Mouse (Mus musculus) small intestine, adult 2 months (tissue): Measurements from ENCODE around the gene Agbl4.

Experiments used
- CTCF ChIP-seq: fragments of 200-500 bp; IDR thresholded peaks from 2 replicates; pipeline ENCODE4 v1.5.1; 2012; ENCODE audit warnings: low read depth, mild to moderate bottlenecking, control low read depth, inconsistent platforms, low read length, moderate library complexity, mixed read lengths; ENCODE audit not compliant: insufficient replicate concordance, insufficient read length; ENCODE audit errors: extremely low read depth
- POLR2A ChIP-seq: fragments of 200-500 bp; IDR thresholded peaks from 2 replicates; pipeline ENCODE4 v1.6.1; 2012; ENCODE audit warnings: low read depth, mild to moderate bottlenecking, control low read depth, inconsistent platforms, low read length, moderate library complexity

DNA sequence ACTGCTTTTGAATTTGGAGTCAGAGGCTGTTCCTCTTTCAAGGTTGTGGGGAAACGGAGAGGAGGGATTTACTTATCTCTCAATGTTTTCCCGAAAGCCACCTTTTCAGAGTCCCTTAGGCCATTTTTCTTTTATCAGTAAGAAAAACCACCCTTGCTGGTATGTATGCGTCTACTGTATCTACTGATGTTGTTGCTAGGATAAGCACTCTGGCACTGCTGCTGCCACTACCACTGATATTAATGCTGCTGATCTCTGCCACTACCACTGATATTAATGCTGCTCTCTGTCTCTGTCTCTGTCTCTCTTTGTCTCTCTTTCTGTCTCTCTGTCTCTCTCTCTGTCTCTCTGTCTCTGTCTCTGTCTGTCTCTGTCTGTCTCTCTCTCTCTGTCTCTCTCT is 1271.9 kb downstream of the Agbl4 start:
- no peak for TF ChIP-seq POLR2A
- TF ChIP-seq CTCF, result no peak
